Mouse (Mus musculus) testis, adult 2 months (tissue): Measurements from ENCODE around the gene Spink2.

ENCODE experiments used
- CTCF ChIP-seq: fragments of 200-500 bp; IDR thresholded peaks from 2 replicates; pipeline ENCODE4 v1.5.1; 2012; ENCODE audit warnings: low read depth, mild to moderate bottlenecking, inconsistent platforms, low read length, moderate library complexity; ENCODE audit not compliant: control insufficient read depth, insufficient read depth, insufficient replicate concordance
- POLR2A ChIP-seq: fragments of 200-500 bp; IDR thresholded peaks from 2 replicates; pipeline ENCODE4 v1.6.1; 2012; ENCODE audit warnings: low read depth, mild to moderate bottlenecking, inconsistent platforms, low read length, moderate library complexity; ENCODE audit not compliant: control insufficient read depth

GRCm38 (mm10) chr5:77228986-77229385 is 17.7 kb upstream of the Spink2 start:
- TF ChIP-seq POLR2A = no peak
- no peak; the same call in 1 of the 2 replicates for TF ChIP-seq CTCF
